Mouse (Mus musculus) brain, embryonic 14.5 days (tissue): ENCODE results near the gene 4932415D10Rik.

Experiments used
- CTCF ChIP-seq: fragments of 200-500 bp; IDR thresholded peaks from 2 replicates; pipeline ENCODE4 v1.5.1; 2012; ENCODE audit warnings: inconsistent platforms, mild to moderate bottlenecking, moderate library complexity, borderline replicate concordance; ENCODE audit not compliant: insufficient read depth, insufficient read length; ENCODE audit errors: extremely low read depth
- POLR2A ChIP-seq: fragments of 200-500 bp; IDR thresholded peaks from 2 replicates; pipeline ENCODE4 v1.6.1; 2012; ENCODE audit warnings: mild to moderate bottlenecking, inconsistent platforms, borderline replicate concordance; ENCODE audit not compliant: poor library complexity, insufficient read depth, insufficient read length, severe bottlenecking; ENCODE audit errors: extremely low read depth

DNA sequence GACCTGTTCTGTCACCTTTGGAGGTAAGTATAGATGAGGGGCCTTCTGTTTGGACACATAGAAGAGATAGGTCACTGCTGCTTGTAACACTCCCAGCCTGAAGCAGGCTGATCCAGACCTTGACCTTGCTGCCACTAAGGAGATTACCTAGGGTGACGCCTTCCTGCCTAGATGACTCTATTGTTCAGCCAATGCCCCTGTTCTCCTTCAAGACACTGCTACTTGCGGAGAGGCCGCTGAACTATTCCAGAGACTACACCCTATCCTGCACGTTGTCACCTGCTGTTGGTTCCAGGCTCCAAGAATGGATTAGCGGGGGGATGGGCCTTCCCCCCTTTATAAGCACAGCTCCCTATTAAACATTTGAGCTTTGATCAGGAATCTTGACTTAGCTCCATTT, 13.4 kb upstream of the 4932415D10Rik start:
- TF ChIP-seq POLR2A (no peak), CTCF (no peak)
